Mouse (Mus musculus) heart, adult 2 months (tissue): ENCODE results near the gene Tor1a. TPM values are rescaled to one million over a fixed set of nuclear protein-coding genes. Genes with fewer than 3 reads are reported as not detected.
"Not testable (repeated sequence)": the region's sequence is repeated elsewhere in the genome, so short reads cannot be mapped to it uniquely, and the experiment has no call there.

Source experiments
- DNase-seq, 2 experiments: peaks; one replicate each; pipeline ENCODE4 v3.0.0; 2021
- H3K27ac ChIP-seq: fragments of 200-600 bp; 2 replicates; pipeline ENCODE4 v1.8.1; 2022
- H3K27me3 ChIP-seq: fragments of 200-500 bp; 2 replicates; pipeline ENCODE4 v1.6.1; 2012; ENCODE audit warnings: mild to moderate bottlenecking, low read length, inconsistent platforms, mixed read lengths; ENCODE audit not compliant: control insufficient read depth, insufficient read depth
- H3K36me3 ChIP-seq: fragments of 200-500 bp; 2 replicates; pipeline ENCODE4 v1.6.1; 2012; ENCODE audit warnings: low read length, inconsistent platforms; ENCODE audit not compliant: control insufficient read depth, insufficient read depth
- H3K4me1 ChIP-seq: fragments of 200-500 bp; 2 replicates; pipeline ENCODE4 v1.6.1; 2011; ENCODE audit warnings: low read length; ENCODE audit not compliant: control insufficient read depth, insufficient read depth
- H3K4me3 ChIP-seq: fragments of 200-600 bp; 2 replicates; pipeline ENCODE4 v1.8.1; 2022
- H3K79me2 ChIP-seq: fragments of 200-500 bp; replicated peaks from 2 replicates; pipeline ENCODE4 v1.6.1; 2012; ENCODE audit warnings: mild to moderate bottlenecking, inconsistent platforms, low read length, moderate library complexity, mixed read lengths; ENCODE audit not compliant: control insufficient read depth, insufficient read depth
- H3K9ac ChIP-seq: fragments of 200-500 bp; 2 replicates; pipeline ENCODE4 v1.6.1; 2012; ENCODE audit warnings: low read depth, mild to moderate bottlenecking, control low read depth, inconsistent platforms, low read length, mixed read lengths
- CTCF ChIP-seq: fragments of 200-600 bp; IDR thresholded peaks from 2 replicates; pipeline ENCODE4 v1.8.1; 2022; ENCODE audit warnings: antibody characterized with exemption, mild to moderate bottlenecking, moderate library complexity
- EP300 ChIP-seq: fragments of 200-500 bp; IDR thresholded peaks from 2 replicates; pipeline ENCODE4 v1.6.1; 2011; ENCODE audit warnings: low read depth, low read length, control low read depth; ENCODE audit not compliant: insufficient read depth
- POLR2A ChIP-seq: fragments of 200-500 bp; IDR thresholded peaks from 2 replicates; pipeline ENCODE4 v1.6.1; 2011; ENCODE audit warnings: mild to moderate bottlenecking, low read depth, low read length, control low read depth; ENCODE audit not compliant: insufficient read depth
- WGBS: fragments of 180-500 bp; shearing (Covaris S2); methylation state at CpG from one replicate; pipeline ENCODE4 v1.1.7; 2018; 5-methylcytosine and 5-hydroxymethylcytosine counted together
- intact Hi-C: fragments of 180-260 bp; cut with DNase I; formaldehyde crosslinking; loops from one replicate; pipeline ENCODE4 v1.15.1; 2025
- polyA plus RNA-seq: library from polyadenylated mRNA; depleted of rRNA; stranded (reverse); fragments of >200 nt; gene quantifications from 2 replicates; pipeline ENCODE4 v1.2.3, GENCODE M21; 2012
- total RNA-seq, 2 experiments: library from RNA; stranded (reverse); gene quantifications; 2 replicates each; pipeline ENCODE4 v1.2.3; 2021

The Tor1a gene
- total and polyA plus RNA-seq, 3 experiments = 9.6 to 11.3 (median 10.4) TPM

DNA sequence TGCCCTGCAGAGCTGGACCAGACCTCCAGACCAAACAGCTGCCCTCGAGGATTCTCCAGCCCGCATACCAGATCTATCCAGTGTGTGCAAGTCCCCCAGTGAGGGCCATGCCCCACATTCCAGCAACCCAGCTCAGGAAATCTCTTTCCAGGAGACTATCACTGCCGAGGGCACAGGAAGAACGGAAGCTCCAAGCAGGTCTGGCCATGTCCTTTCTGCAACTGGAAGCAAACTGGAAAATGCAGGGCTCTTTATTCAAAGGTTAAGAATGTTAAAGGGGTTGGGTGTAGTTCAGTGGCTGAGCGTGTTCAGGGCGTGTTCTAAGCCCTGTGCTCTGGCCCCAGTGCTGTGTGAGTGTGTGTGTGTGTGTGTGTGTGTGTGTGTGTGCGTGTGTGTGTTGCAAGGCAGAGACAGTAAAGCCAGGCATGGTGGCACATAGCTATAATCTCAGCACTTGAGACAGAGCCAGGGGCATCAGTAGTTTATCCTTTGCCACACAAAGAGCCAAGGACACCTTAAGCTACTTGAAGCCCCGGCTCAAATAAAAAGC is 48.9 kb downstream of the Tor1a start:
- WGBS = 46% methylated on average over 8 of the region's 8 CpGs

DNA sequence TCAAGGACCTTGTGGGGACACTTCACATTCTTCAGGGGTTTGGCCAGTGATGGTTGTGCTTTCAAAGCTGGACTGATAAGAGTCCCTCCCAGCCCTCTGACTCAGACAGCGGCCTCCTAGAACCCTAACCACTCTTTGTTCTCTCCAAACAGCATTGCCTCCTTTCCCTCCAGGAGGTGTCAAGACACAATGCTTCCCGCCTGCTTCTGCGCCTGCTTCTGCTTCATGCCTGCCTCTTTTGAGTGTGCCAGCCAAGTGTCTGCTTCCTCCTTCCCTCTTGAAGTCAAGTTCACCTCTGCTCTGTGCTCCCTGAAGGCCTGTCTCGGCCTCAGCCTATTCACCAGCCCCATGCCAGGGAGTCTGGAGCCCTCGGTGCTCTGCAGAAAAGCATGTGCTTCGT is 49.6 kb downstream of the Tor1a start:
- no peak overlapping the region for H3K4me3 ChIP-seq
- no peak for DNase-seq
- WGBS = 71% methylated on average over 6 of the region's 6 CpGs
- TF ChIP-seq EP300 (no peak), CTCF (no peak), POLR2A (no peak)
- no peaks in the 10 kb centered on the region for H3K27me3 ChIP-seq
- no peaks in the 10 kb centered on the region for H3K36me3 ChIP-seq
- no peaks in the 10 kb centered on the region for H3K4me1 ChIP-seq
- intact Hi-C loops = no loop called here
- H3K9ac ChIP-seq = no peak overlapping the region
- no peak overlapping the region for H3K27ac ChIP-seq
- no peaks in the 10 kb centered on the region for H3K79me2 ChIP-seq

More for the DNA sequence above, 48.9 kb downstream of the Tor1a start:
- Histone ChIP-seq H3K9ac (no peak overlapping the region), H3K79me2 (no peaks in the 10 kb centered on the region), H3K36me3 (no peaks in the 10 kb centered on the region), H3K27ac (no peak overlapping the region), H3K27me3 (no peaks in the 10 kb centered on the region), H3K4me1 (no peaks in the 10 kb centered on the region), H3K4me3 (no peak overlapping the region)
- intact Hi-C loops = no loop called here
- no peak for TF ChIP-seq EP300
- no peak for TF ChIP-seq CTCF
- no peak for TF ChIP-seq POLR2A
- no peak for DNase-seq

DNA sequence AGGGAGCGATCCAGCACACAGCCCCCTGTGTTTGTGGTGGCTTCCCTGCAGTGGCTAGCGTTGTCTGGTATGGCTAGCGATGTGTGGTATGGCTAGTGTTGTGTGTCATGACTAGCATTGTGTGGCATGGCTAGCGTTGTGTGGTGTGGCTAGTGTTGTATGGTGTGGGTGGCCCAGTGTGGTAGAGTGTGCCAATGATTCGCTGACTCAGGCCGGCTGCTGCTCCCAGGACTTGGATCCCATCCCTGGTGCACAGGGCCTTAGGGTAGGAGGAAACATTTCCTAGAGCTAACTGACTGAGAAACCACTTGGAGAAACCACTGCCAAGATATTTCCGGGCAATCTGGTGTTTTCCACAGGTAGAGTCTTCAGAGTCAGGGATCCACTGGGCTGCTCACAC is 50.1 kb downstream of the Tor1a start:
- Histone ChIP-seq H3K79me2 (no peaks in the 10 kb centered on the region), H3K4me3 (no peak overlapping the region), H3K4me1 (peaks cover 4% of the 10 kb centered on the region), H3K36me3 (no peaks in the 10 kb centered on the region), H3K9ac (no peak overlapping the region), H3K27me3 (no peaks in the 10 kb centered on the region), H3K27ac (no peak overlapping the region)
- TF ChIP-seq EP300 = no peak
- TF ChIP-seq CTCF = no peak
- TF ChIP-seq POLR2A = no peak
- WGBS = 81% methylated on average over 7 of the region's 7 CpGs
- intact Hi-C loops = no loop called here
- no peak for DNase-seq

DNA sequence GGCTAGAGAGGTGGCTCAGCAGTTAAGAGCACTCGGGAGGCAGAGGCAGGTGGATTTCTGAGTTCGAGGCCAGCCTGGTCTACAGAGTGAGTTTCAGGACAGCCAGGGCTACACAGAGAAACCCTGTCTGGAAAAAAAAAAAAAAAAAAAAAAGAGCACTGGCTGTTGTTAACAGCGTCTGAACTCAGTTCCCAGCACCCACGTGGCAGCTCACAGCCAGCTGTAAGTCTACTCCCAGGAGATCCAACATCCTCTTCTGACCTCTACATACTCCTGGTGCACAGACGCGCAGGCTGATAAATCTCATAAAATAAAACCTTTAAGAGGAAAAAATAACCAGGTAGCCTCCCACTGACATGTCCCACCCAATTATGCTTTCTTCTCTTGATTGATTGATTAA is 51.8 kb downstream of the Tor1a start:
- H3K36me3 ChIP-seq, H3K9ac ChIP-seq, H3K27ac ChIP-seq, H3K27me3 ChIP-seq, H3K4me1 ChIP-seq, H3K4me3 ChIP-seq, H3K79me2 ChIP-seq, intact Hi-C loops, DNase-seq: not testable (repeated sequence)
- WGBS = 63% methylated on average over 6 of the region's 6 CpGs

DNA sequence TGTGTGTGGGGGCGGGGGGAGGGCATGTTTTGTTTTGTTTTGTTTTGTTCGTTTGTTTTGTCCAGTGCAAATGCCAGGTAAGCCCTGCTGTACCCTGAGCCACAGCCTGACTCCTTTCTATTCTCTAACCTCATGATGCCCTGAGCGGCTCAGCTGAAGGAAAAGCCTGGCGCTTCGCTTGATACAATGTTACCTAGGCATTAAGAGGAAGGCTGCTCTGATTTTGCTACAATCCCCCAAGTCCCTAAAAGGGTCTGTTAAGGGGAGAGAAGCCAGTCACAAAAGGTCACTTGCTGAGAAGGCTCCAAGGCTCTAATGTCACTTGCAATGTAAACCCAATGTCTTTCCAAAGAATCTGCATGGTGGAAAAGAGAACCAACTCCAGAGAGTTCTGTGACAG is 52.4 kb downstream of the Tor1a start:
- no peaks in the 10 kb centered on the region for H3K79me2 ChIP-seq
- intact Hi-C loops = no loop called here
- TF ChIP-seq CTCF = no peak
- no peak for TF ChIP-seq POLR2A
- no peak for TF ChIP-seq EP300
- H3K27ac ChIP-seq = no peak overlapping the region
- no peaks in the 10 kb centered on the region for H3K27me3 ChIP-seq
- H3K4me1 ChIP-seq = peaks cover 9% of the 10 kb centered on the region
- no peak overlapping the region for H3K9ac ChIP-seq
- no peak overlapping the region for H3K4me3 ChIP-seq
- 89% methylated on average over 5 of the region's 5 CpGs for WGBS
- DNase-seq = no peak
- no peaks in the 10 kb centered on the region for H3K36me3 ChIP-seq

DNA sequence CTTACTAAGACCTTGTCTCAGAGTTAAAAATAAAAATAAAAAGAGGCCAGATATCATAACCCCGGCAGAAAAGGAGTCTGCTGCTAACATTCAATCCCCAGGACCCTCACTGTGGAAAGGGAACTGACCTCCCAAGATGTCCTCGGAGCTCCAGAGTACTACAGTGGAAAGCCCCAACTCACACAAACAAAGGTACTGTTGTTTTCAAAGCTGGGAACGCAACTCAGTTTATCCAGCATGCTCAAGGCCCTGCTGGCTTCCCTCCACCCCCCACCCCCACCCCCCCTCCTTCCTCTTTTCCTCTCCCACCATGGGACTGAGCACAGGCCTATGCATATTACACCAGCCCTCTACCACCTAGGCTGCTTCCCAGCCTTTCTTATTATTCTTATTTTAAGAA is 52.9 kb downstream of the Tor1a start:
- Histone ChIP-seq H3K27me3 (no peaks in the 10 kb centered on the region), H3K9ac (no peak overlapping the region), H3K27ac (no peak overlapping the region), H3K4me1 (peaks cover 9% of the 10 kb centered on the region), H3K79me2 (no peaks in the 10 kb centered on the region), H3K4me3 (no peak overlapping the region), H3K36me3 (no peaks in the 10 kb centered on the region)
- WGBS = 70% methylated on average over 3 of the region's 3 CpGs
- TF ChIP-seq POLR2A = no peak
- no peak for TF ChIP-seq CTCF
- no peak for TF ChIP-seq EP300
- intact Hi-C loops = no loop called here
- DNase-seq = no peak
